Mouse (Mus musculus) forebrain, embryonic 14.5 days (tissue): ENCODE results near the gene Stk17b. TPM values are rescaled to one million over a fixed set of nuclear protein-coding genes. Genes with fewer than 3 reads are reported as not detected.

Source experiments
- ATAC-seq: fragments of 200-750 bp; cut with Nextera tagmentation; 2 replicates; pipeline ENCODE4 v1.8.0; 2017; ENCODE audit warnings: mild to moderate bottlenecking, moderate library complexity
- DNase-seq: peaks from one replicate; pipeline ENCODE4 v3.0.0-alpha.2; 2015; ENCODE audit warnings: low spot score
- H3K27ac ChIP-seq: fragments of 300-500 bp; sonication (generic); 2 replicates; pipeline ENCODE4 v1.5.1; 2014; ENCODE audit warnings: low read depth, mild to moderate bottlenecking, control low read depth, low read length, moderate library complexity
- H3K27me3 ChIP-seq: fragments of 300-500 bp; sonication (generic); replicated peaks from 2 replicates; pipeline ENCODE4 v1.6.1; 2014; ENCODE audit warnings: low read length, control low read depth, mixed read lengths; ENCODE audit not compliant: control insufficient read depth, insufficient read depth
- H3K36me3 ChIP-seq: fragments of 300-500 bp; sonication (generic); 2 replicates; pipeline ENCODE4 v1.6.1; 2014; ENCODE audit warnings: low read length, control low read depth; ENCODE audit not compliant: control insufficient read depth, insufficient read depth
- H3K4me1 ChIP-seq: fragments of 300-500 bp; sonication (generic); 2 replicates; pipeline ENCODE4 v1.6.1; 2014; ENCODE audit warnings: antibody characterized with exemption, low read length, control low read depth; ENCODE audit not compliant: control insufficient read depth, insufficient read depth
- H3K4me2 ChIP-seq: fragments of 300-500 bp; sonication (generic); 2 replicates; pipeline ENCODE4 v1.6.1; 2014; ENCODE audit warnings: mild to moderate bottlenecking, control low read depth, low read length
- H3K4me3 ChIP-seq: fragments of 300-500 bp; sonication (generic); 2 replicates; pipeline ENCODE4 v1.5.1; 2014; ENCODE audit warnings: low read depth, low read length, control low read depth
- H3K9ac ChIP-seq: fragments of 300-500 bp; sonication (generic); 2 replicates; pipeline ENCODE4 v1.6.1; 2014; ENCODE audit warnings: mild to moderate bottlenecking, low read length, control low read depth, moderate library complexity
- H3K9me3 ChIP-seq: fragments of 300-500 bp; sonication (generic); replicated peaks from 2 replicates; pipeline ENCODE4 v1.6.1; 2016; ENCODE audit warnings: low read length, control low read depth, mixed read lengths; ENCODE audit not compliant: control insufficient read depth
- WGBS: fragments of 180-500 bp; shearing (Covaris S2); extraction: QIAGEN DNeasy Blood & Tissue Kit; methylation state at CpG from one replicate; pipeline ENCODE4 v1.1.7; 2014; 5-methylcytosine and 5-hydroxymethylcytosine counted together
- polyA plus RNA-seq: library from polyadenylated mRNA; unstranded; fragments of >200 nt; fragmentation: Nextera tagmentation; extraction: Ambion mirVana; gene quantifications from 2 replicates; pipeline ENCODE4 v1.2.1, GENCODE M21; 2014

Gene Stk17b
- polyA plus RNA-seq, 1 experiment from 2014 or later: 7.7 TPM

- DNase-seq: peak; percentile 85
- ATAC-seq: peak; percentile 93
- H3K9ac ChIP-seq: peak within 1 kb of the TSS; percentile 68
- no peaks in the 10 kb centered on the region for H3K9me3 ChIP-seq
- peak within 1 kb of the TSS; percentile 58 for H3K27ac ChIP-seq
- H3K4me3 ChIP-seq: peak within 1 kb of the TSS; percentile 47
- H3K27me3 ChIP-seq: no peaks in the 10 kb centered on the region
- H3K4me2 ChIP-seq: peak within 1 kb of the TSS; percentile 72
- H3K36me3 ChIP-seq: no peaks in the 10 kb centered on the region
- WGBS: 12% methylated on average over 42 of the region's 42 CpGs
- H3K4me1 ChIP-seq: no peaks in the 10 kb centered on the region
Measured at GRCm38 (mm10) chr1:53706431-53707361, 78.3 kb downstream of the Stk17b start, which contains the start of gene Dnah7a. Gene Dnah7a (minus strand): TSS chr1:53706784.

Other genes starting within 250 kb of the Stk17b start
- gene Dnah7a, start 78.4 kb downstream of the Stk17b start, polyA plus RNA-seq: 8.1 and 8.7 TPM in 2 replicates